Mouse (Mus musculus): ENCODE measurements around the gene Tnfrsf19.

Tnfrsf19 gene

DNA sequence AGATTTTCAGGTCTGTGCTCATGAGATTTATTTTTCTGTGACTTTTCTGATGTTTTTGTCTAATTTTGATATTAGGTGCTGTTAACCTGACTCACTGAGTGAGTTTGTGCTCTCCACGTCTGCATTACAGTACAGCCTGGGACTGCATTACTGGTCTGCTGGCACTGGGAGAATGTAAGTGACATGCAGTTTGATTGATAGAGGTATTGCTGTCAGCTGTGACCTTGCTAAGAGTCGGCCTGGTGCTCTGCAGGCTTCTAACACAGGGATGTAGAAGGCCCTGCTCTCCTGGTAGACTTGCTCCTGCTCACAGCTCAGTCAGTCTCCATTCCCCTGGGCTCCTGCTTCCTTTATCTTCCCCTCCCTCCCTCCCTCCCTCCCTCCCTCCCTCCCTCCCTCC is 25.3 kb downstream of the Tnfrsf19 start:
- no peak for DNase-seq (ENCODE audit: low spot score)

DNA sequence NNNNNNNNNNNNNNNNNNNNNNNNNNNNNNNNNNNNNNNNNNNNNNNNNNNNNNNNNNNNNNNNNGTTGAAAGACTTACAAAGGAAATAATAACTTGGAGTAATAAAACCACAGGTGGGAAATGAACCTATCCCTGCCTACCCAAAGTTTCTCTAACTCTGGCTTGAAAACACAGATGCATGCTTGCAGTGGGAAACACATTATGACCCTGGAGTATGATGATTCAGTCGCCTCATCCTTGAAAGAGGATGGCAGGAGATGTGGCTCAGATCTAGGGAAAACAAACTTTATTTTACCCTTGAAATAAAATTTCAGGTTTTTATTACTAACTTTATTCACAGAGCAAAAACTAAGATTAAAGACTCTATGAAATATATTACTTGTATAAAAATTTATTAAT is 26.4 kb downstream of the Tnfrsf19 start:
- no peak for DNase-seq (ENCODE audit: low spot score)

DNA sequence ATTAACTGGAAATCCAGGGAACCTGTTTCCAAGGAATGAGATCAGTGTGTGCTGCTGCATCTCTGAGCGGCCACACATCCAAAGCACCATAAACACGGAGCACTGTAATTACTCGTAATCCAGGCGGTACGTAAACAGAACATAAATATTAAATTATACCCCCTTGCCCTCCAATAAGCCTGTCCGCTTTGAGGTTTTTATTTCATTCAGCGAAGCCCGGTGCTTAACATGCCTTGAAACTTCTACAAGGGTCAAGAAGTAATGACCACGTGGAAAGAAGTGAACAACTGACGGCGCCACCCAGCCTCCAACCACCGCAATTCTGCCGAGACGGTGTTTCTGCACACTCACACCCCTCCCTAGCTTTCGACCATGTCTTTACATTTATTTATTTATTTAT is 31.7 kb downstream of the Tnfrsf19 start:
- no peak for DNase-seq (ENCODE audit: low spot score)

DNA sequence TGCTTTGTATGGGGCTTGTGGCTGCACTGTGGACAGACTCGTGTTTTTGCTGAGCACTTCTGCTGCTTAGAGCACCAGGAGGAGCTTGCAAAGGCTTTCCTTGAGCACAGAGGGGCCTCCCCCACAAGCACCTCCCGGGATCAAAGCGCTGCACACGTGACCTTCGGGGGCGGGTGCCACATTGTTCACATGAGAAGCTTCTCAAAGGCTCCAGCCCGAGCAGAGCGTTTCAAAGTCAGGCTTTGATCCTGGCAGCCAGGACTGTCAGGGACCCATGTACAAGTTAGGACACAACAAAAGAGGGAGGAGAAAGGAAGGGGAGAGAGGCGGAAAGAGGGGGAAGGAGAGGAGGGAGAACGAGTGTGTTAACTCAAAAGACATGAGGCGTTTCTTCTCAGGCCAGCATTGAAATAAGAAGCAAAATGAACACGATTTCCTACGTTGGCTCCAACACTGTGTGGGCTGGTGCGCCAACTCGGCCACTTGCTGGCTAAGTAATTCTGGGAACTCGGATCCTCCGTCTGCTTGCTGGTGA is 33.8 kb downstream of the Tnfrsf19 start:
- DNase-seq (ENCODE audit: low spot score) = peak; percentile 72

DNA sequence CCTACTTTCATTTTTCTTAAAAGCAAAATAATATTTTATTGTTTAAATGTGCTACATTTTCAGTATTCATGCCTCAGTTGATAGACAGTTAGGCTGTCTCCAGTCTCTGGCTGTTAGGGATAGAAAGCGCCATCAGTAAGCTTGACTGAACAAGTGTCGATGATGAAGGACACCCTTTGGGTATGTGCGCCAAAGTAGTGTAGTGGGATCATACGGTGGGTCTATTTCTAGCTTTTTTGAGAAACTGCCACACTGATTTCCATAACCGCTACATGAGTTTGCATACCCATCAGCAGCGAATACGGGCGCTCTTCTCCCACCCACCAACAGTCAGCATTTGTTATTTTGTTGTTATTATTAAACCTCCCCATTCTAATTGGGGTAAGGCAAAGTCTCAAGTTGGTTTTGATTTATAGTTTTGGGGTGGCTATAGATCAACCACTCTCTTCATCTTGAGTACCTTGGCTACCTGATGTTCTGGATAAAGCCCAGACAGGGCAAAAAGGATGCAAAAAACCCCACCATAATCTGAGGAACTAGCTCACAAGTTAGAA is 34.6 kb downstream of the Tnfrsf19 start:
- DNase-seq (ENCODE audit: low spot score) = no peak

DNA sequence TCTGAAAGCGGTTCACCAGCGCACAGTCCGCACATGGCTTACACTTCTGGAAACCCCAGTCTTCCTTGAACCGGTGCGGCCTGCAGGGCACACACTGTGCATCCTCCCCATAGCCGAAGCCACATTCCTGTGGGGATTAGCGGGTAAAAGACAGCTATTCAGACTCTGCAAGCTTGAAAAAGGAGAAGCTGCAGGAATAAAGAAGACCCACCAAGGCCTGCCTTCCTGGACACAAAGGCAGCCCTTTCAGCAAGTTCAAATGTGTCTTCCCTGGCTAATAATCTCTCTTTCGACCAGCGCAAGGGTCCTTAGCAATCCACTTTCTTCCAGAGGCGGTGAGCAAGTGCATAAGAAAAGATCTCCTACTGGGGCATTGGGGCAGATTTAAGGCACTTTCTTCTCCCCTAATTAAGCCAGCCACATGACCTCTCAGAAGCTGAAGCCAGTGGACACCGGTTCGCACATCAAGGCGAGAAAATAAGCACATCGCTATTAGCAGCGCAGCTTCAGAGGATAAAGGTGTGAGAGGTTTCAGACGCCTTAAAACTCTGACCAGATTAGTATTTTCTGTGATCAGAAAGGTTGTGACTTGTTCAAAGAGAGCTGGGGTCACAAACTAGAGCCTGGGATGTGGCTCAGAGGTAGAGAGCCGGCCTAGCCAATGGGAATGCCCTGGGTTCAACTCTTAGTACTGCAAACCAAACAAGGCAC is 41.0 kb downstream of the Tnfrsf19 start:
- DNase-seq (ENCODE audit: low spot score) = no peak

DNA sequence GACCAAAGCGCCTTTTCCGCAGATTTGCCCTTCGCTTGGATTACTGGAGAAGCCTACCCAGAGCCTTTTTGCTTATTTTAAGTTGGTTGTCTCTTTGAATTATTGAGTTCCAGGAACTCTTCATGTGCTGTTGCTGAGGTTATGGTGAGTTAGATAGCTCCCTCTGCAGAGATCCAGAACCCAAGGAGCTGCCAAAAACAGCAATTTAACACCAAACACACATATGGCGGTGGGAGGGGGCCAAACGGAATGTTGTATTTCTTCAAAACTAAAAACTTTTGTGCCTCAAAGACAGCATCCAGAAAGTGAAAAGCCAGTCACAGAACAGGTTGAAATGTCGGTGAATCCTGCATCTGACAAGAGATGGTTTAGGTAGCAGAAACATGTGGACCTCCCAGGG is 42.6 kb downstream of the Tnfrsf19 start:
- no peak for DNase-seq (ENCODE audit: low spot score)

DNA sequence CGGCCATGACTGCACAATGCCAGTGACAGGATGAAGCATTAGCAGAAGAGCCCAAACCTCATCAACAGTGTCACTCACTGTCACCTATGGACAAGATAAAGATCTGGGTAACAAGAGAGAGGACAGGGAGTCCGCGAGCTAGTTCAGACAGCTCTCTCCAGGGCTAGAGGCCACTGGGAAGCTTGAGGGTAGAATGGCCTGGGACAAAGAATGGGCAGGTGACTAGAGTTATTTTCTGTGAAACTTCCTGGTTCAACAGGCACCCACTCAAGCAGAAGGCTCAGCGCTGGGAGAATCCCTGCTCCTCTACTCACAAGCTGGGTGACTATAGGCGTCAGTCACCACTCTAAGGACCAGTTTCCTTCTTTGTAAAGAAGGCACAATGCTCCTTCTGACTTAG is 46.2 kb downstream of the Tnfrsf19 start:
- no peak for DNase-seq (ENCODE audit: low spot score)

DNA sequence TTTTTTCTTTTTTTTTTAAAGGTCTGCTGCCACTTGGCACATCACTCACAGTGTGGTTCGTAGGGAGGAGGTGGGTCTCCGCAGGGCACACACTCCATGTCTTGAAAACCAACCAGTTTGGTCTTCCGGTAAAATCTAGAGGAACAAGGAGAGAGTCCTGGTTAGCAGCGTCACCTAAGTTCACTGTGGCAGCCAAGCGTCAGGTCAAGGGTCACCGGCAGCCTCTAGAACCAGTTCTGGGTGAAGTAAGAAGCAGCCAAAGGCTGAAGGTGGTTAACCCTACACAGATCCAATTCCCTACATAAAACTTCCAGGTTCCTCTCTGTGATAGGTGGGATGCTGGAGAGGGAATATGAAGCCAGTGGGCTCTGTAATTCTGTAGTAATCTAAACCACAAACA is 49.7 kb downstream of the Tnfrsf19 start:
- DNase-seq (ENCODE audit: low spot score) = no peak

DNA sequence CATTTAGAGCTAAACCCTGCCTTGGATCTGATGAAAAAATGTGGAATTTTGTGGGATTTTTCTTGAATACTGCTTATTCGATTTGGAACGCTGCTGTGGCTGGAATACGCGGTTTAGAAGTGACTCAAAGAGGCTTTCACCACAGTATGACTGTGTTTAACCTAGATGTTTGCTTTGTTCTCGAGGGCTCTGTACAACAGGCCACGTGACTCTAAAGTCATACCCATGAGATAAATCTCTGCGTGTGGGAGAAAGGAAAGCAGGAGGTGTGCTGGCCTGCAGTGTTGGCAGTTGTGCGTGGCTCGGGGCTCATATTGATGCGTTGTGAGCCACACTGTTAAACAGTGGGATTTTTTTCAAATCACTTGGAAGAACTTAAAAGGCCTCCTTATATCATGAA is 52.8 kb downstream of the Tnfrsf19 start:
- DNase-seq (ENCODE audit: low spot score) = no peak

DNA sequence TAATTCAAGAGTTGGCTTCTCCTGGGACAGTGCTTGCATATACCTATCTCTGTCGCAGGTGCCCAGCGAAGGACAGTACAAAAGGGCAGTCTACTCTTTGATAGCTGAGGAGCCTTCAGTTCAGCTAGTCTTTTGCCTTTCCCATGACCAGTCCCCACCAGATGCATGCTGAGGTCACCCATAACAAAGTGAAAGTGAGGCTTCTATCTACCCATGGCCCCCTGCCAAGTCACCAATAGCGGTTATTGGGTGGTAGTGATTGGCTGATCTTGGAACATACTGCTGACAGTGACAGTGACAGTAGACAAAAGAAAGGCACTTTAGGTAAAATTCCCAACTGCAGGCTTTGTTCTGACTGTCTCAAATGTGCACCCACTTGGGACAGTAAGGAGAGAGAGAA is 53.2 kb downstream of the Tnfrsf19 start:
- no peak for DNase-seq (ENCODE audit: low spot score)

DNA sequence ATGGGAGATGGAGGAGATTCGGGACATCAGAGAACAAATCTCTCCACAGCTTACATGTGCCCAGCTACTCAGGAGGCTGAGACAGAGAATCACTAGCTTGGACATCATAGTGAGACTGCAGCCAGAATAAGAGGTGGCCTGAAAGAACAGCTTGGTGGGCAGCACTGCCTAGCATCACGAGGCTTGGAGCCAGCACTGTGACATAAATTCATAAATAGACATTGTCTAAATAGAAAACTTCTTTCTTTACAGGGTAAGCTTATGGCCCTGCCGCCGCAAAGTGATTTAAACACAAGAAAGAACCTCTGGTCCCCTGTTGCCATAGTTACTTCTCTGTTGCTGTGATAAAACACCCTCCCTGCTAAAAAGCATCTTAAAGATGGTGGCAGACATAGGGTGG is 54.1 kb downstream of the Tnfrsf19 start:
- no peak for DNase-seq (ENCODE audit: low spot score)

DNA sequence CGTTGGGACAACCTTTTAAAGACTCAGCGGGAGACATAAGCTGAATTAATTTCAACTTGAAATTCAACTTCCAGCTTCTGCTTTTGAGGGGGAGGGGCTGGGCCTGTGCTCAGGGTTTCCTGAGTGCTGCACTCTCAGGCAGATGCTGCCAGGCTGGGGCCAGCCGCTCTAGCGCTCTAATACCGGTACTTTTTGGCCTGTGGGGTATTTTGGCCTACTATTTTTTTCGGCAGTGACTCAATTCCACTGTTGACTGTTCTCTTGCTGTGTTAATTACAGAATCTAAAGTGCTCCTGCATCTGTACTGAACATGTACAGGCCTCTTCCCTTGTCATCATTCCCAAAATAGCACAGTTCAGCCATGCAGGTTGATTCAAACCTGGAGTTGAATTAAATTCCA is 58.1 kb downstream of the Tnfrsf19 start:
- no peak for DNase-seq (ENCODE audit: low spot score)

DNA sequence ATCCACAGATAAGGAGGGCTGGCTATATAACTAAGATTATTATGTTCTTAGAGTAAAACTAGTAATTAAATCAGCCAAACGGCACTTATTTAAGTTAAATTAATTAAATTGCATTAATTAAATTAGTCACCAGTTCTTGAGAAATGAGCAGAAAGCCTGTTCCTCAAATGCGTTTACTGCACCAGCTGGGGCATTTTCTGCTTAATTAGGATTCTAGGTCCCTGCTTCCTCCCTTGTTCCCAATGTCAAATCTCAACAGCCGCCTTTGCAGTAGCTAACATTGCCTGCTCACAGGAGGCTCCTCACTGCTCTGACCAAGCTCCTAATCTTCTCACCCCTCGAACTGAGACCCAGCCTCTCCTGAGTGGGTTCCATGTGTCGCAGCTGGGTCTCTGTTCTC is 59.4 kb downstream of the Tnfrsf19 start:
- DNase-seq (ENCODE audit: low spot score) = no peak

DNA sequence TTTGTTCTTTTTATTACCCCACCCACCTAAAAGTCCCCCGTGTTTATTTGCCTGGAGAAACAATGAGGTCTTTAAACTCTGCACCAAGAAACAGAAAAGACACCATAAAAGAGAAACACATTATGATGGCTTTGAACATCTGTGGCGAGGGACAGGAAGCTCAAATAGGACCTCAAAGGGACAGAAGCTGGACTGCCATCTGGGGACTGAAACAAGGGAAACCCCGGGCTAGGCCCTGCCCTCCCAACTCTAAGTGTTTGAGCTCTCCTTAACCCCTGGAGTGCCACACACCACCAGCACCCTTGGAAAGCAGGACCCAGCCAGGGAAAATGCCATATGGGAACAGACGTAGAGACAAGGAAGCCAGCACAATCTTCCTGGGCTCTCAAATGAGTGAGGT is 61.2 kb downstream of the Tnfrsf19 start:
- no peak for DNase-seq (ENCODE audit: low spot score)

DNA sequence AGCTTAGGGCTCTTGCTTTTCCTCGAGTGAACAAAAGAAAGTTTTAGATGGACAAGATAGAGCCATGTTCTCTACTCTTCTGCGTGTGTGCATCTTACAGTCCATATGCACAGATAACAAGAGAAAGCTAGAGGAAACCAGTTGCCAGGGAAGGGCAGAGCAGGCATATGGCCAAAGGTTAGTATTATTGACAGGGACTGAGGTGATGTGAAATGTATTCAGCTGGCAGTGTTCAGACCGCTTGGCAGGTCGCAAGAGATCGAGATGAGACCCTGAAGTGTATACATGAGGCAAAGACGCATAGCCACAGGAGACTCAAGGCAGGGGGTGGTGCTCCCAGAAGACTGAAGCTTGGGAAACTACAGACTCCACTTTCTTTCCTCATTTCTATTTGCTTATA is 62.0 kb downstream of the Tnfrsf19 start:
- no peak for DNase-seq (ENCODE audit: low spot score)

DNA sequence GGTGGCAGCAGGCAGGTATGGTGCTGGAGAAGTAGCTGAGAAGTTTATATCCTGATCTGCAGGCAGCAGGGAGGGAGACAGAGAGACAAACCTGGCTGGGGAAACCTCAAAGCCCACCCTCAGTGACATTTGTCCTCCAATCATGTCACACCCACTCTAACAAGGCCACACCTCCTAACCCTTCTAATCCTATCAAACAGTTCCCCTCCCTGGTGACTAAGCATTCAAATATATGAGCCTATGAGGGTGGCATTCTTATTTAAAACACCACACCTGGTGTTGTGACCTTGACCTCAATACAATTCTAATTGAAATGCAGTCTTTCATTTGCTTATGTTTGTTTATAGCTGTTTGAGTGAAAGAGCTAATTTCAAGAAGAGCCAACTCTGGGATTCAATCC is 64.2 kb downstream of the Tnfrsf19 start:
- DNase-seq (ENCODE audit: low spot score) = no peak

DNA sequence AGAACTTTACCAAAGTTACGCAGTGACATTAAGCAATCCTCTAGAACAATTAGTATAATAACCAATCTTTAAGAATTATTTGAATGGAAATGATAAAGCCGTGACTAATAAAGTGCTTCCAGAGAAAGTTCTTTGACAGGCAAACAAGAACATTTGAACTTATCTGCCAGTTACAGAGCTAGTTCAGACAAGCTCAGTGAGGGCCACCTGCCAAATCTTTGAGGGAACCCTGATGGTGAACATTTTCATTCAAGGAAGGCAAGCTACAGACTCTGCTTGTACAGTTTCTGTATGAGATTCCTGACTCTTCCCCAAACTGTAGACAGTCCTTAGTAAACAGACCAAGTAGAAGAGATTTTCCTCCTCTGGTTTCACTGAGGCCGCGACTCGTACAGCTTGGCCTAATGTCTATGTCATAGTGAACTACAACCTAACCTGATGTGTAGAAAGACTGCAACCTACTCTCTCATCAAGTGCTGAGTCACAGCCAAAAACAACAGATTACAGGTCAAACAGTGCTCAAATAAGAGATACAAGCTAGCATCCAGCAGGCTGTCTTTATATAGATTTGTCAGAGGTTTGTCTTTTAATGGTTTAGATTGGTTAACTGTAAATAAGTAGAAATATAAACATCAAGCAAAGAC is 65.9 kb downstream of the Tnfrsf19 start:
- DNase-seq (ENCODE audit: low spot score) = peak; percentile 26

DNA sequence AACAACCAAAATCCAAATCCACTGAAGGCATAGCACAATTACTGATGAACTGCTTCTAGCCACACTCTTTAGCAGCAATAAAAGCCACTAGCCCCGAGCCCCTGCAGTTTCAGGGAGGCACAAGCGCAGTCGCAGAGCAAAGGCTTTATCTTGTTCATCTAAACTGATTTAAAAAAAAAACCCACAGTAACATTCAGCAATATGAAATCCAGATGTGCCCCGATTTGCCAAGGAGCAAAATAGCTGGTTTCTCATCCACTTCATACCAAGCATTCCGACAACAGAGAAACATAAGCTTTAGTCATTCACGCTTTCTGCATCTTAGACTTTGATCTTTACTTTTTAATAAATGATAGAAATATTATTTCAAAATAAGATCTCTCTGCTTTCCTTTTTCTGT is 68.2 kb downstream of the Tnfrsf19 start:
- DNase-seq (ENCODE audit: low spot score) = no peak

DNA sequence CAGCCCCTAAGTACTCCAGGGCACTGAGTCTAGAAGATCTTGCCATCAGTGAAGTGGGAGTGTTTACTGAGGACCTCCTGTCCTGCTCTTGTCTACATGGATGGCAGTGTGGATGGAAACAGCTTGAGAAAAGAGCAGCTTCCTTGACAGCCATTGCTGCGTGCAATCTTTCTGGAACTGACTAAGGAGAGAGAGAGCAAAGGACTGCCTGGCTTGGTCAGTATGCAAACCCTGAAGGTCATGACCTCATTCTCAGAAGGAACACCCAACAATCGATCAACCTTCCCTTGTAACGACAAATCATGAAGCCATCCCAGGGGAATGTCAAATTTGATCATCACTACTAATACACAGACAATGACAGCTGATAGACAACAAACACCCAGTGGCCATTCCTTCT is 70.1 kb downstream of the Tnfrsf19 start:
- DNase-seq (ENCODE audit: low spot score) = no peak

DNA sequence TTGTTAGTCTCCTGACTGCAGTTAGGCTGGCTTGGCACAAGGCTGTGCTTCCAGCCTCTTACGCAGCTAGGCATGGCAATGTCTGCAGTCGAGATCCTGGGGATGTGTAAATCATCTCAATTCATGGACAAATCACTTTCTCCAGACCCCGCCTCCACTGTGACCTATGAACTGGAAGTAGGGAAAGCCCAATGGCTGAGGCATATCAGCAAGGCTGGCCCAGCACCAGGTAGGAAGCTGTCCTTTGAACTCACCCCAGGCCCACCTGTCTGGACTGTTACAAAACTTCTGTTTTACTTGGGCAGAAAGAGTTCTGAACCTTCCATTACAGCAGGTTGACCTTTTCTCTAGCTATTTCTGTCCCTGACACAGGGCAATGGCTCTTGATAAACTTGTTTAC is 70.6 kb downstream of the Tnfrsf19 start:
- DNase-seq (ENCODE audit: low spot score) = no peak

DNA sequence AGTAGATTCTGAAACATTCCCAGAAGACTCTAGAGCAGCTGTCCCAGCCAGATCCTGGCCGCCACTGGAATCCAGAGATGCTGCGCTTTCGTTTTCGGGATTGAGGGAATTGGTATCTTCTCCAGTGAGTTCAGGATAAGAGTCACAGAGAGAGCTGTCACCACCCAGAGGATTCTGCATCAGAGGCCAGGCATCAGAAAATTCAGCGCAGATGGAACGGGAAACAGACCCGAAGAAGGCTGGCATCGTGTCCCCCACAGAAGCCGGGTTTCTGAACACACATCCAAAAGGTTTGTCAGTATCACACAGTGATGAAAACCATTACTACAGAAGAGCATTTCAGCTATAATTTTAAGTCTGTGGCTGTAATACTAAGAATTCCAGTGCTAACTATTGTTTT is 75.3 kb downstream of the Tnfrsf19 start:
- no peak for DNase-seq (ENCODE audit: low spot score)

DNA sequence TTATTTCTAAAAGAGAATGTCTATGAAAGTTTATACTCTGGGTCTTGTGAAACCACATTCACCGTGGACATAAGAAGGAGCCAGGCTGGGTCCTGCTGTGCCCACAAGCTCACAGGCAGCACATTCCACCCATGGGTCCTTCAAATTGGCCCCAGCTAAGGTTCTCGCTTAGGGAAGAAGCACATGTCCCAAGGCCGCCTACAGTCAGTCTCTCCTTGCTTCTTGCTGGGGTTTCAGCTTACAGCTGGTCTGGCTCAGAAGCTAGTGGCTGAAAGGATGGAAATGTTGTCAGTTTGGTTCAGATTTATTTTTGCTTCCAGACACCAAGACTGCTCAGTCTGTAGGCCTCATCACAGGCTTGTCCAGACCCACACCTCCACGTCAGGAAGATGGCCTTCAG is 80.2 kb downstream of the Tnfrsf19 start:
- DNase-seq (ENCODE audit: low spot score) = no peak
